Mouse (Mus musculus): ENCODE results near the gene Sprr2i.

Gene Sprr2i

DNA sequence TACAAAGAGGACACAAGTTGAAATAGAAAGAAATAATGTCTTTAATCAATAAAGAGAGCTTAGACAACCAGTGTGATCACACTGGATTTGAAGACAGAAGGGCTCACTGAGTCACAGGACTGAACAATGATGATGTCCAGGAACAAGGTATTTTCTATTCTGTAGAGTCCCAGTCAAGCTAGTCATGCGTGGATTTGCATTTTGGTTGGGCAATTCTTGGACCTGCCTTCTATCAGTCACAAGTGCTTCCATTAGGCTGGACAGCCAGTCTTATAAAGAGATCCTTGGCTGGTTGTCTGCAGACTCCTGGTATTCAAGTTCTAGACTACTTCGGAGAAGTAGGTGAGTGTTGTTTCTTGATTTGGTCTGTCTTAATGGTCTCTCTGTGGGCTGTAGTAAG lies at the start of gene Sprr2i:
Gene Sprr2i (plus strand): TSS at position 301 of the 400 bp plus-strand sequence.
- no peak for DNase-seq (ENCODE audit: low read depth, low spot score)

DNA sequence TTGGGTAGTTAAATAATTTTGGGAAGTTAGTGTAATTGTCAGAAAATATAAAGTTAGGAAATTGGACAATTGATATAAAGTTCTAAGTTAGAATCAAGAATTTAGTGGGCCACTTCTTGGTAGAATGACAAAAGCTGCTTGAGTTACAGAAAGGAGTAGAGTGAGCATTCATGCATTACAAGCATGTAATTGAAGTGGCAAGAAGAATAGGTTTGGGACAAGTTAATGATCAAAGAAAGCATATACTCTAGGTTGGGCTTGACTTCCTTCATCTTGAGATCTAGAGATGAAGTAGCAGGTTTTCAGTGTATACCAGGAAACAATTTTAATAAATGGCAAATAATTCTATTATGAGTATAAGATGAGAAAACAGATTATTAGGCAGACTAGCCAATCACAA lies 46.2 kb upstream of the Sprr2i start:
- DNase-seq (ENCODE audit: low read depth, low spot score): no peak

DNA sequence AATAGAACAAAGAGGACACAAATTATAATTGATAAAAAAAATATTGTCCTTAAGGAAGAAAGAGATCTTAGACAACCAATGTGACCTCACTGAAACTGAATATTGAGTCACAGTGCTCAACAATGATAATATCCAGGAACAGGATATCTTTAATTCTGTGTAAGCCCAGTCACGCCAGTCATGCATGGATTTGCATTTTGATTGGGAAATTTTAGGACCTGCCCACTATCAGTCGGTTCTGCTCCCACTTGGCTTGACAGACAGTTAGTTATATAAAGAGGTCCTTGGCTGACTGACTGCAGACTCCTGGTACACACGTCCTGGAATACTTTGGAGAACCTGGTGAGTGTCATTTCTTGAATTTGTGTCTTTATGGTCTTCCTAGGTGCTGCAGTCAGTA lies 42.9 kb upstream of the Sprr2i start, which contains the start of gene Sprr2f:
Gene Sprr2f (plus strand): TSS at position 301 of the 400 bp plus-strand sequence.
- no peak for DNase-seq (ENCODE audit: low read depth, low spot score)

DNA sequence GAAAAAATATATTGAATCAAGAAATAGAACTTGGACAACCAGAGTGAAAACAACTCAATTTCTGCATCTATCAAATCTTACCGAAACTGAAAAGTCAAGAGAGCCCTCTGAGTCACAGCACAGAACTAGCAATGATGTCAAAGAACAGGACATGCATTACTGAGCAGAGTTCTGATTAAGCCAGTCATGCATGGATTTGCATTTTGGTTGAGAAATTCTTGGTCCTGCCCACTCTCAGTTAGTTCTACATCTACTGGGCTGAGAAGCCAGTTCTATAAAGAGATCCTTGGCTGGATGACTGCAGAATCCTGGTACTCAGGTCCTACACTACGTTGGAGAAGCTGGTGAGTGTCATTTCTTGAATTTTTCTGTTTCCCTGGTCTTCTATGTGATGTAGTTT lies 34.2 kb upstream of the Sprr2i start:
- DNase-seq (ENCODE audit: low read depth, low spot score): no peak

DNA sequence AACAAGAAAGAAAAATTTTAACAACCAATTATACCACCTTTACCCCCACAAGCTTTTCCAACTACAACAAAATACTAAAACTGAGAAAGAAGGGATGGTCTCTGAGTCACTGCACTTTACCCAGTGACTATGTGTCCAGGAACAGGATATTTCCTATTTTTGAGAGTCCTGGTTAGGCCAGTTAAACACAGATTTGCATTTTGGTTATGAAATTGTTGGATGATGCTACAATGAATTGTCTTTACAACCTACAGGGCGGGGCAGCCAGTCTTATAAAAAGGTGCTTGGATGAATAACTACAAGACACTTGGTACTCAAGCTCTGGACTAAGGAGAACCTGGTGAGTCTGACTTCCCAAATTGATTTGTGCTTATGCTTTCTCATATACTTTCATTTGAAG lies 22.4 kb upstream of the Sprr2i start, which contains the start of gene Sprr2h:
Gene Sprr2h (plus strand): TSS at position 301 of the 400 bp plus-strand sequence.
- DNase-seq (ENCODE audit: low read depth, low spot score): no peak

DNA sequence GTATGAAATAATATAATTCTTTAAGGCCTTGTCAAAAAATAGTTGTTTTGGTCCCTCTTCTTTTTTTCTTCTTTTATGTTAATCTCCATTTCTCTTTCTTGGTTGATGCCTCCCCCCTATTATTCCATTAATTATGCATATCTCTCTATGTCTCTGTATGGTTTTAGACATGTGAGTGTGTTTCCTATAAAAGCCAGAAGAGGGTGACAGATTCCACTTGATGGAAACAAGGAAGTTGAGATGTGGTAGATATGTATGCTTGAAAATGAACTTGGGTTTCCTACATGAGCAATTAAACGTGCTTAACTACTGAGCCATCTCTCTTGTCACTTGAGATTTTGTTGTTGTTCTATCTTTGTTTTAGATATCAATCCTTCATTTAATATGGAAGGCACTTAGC lies 13.5 kb upstream of the Sprr2i start:
- no peak for DNase-seq (ENCODE audit: low read depth, low spot score)

DNA sequence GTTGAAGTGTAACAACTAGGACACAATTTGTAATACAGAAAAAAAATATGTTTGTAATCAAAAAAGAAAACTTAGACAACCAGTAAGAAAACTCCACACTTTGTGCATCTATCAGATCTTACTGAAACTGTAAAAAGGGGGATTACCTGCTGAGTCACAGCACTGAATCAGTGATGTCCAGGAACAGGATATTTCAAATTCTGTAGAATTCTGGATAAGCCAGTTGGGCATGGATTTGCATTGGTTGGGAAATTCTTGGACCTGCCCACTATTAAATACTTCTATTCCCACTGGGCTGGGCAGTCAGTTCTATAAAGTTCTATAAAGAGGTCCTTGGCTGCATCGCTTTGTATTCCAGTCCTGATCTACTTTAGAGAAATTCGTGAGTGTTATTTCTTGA lies 10.0 kb downstream of the Sprr2i start, which contains the start of gene Sprr2j-ps:
Gene Sprr2j-ps (plus strand): TSS at position 301 of the 400 bp plus-strand sequence.
- DNase-seq (ENCODE audit: low read depth, low spot score): no peak

DNA sequence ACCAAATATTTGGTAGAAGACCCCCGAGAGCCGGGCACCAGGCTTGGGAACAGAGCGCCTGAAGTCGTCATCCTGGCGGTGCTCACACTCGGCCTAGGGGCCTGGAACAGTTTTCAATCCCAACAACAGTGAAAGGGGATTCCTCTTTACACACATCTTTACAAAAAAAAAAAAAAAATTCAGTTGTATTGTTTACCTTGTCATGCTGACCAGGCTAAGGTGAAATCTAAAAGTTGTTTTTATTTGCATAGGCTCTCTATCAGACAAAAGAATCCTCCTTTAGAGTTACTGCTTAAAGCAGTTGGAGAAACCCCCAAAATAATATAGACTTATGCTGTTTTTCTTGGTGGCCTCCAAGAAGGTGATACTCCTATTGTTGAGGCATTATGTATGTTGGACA lies 21.5 kb downstream of the Sprr2i start, which contains the start of gene Gm9774:
Gene Gm9774 (minus strand): TSS at position 101 of the 400 bp plus-strand sequence.
- no peak for DNase-seq (ENCODE audit: low read depth, low spot score)

DNA sequence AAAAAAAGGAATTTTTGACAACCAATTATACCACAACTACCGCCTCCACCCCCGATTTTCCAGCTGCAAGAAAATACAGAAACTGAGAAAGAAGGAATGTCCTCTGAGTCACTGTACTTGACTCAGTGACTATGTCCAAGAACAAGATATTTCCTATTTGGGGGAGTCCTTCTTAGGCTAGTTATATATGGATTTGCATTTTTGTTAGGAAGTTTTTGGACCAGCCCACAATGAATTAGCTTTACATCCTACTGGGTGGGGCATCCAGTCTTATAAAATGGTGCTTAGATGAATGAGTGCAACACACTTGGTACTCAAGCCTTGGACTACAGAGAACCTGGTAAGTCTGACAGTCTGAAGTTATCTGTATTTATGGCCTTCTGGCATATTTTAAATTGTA lies 24.5 kb downstream of the Sprr2i start, which contains the start of gene Sprr2k:
Gene Sprr2k (plus strand): TSS at position 301 of the 400 bp plus-strand sequence.
- no peak for DNase-seq (ENCODE audit: low read depth, low spot score)

DNA sequence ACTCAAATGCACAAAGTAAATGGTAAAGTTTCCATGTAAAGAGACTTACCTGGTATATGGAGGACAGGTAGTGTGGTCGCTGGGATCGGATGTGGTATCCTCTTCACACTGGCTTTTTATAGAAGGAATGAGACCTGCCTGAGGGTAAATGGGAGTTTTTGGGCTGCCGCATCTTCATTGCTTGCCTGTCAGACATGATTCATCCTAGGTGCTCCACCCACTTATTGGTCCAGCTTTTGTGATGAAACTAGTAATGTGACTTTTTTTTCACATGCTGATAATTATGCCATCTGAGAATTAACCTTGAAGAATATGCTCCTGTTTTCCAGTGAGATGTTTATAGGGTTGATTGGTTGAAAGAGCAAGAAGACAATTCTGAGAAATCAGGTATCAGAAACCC lies 30.9 kb downstream of the Sprr2i start, which contains the start of gene Sprr1b:
Gene Sprr1b (minus strand): TSS at position 101 of the 400 bp plus-strand sequence.
- DNase-seq (ENCODE audit: low read depth, low spot score): no peak

DNA sequence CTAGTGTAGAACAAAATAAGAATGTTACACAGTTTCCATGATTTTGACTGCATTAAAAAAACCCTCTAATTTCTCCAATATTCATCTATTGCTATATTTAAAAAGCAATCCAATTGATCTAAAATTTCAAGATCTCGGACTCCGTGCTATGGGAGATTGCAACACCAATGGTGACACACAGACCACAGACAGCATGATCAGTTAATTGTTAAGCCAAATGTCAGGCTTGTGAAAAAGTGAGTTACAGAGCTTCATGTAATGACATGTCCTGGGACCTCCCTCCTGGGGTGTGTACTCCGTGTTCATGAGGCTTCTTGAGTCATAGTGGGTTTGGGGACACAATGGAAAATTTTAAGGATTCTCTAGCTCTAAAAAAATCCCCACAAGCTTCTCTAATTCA lies 32.4 kb downstream of the Sprr2i start:
- DNase-seq (ENCODE audit: low read depth, low spot score): no peak

DNA sequence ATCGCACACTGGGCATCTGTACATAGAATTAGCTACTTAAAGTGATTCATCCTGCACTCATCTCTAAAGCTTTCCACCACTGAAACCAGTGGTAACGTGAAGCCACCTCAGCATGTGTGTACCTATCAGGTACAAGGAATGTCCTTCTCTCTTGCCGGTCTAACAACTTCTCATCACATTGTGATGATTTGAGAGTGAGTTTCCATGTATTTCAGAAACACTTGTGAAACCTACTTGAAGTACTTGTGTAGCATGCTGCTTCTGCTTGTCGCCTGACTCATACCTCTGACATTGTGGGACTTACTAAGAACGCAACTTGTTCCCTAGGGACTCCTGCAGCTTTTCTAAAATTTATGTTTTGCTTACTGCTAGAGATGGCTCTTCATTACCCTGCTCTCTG lies 47.4 kb downstream of the Sprr2i start:
- no peak for DNase-seq (ENCODE audit: low read depth, low spot score)

DNA sequence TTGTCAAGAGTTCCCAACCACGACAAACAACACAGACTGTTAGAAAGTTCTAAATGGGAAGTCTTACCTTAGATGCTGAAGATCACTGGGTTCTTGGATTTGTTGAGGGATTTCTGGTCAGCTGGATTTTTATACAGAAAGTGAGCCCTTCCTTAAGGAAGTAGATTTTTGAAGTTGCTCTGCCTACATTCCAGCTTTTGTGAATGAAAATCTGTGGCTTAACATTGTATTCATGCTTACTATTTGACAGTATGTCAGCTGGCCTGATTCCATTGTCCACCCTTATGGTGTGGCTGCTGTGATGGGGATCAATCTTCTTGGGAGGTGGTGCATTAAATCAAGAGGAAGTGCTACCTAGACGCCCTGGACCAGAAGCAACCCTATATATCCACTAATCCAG lies 50.8 kb downstream of the Sprr2i start, which contains the start of gene Sprr3:
Gene Sprr3 (minus strand): TSS at position 101 of the 400 bp plus-strand sequence.
- no peak for DNase-seq (ENCODE audit: low read depth, low spot score)
